Mouse (Mus musculus): ENCODE results near the gene Krtap4-16.
"Not testable (repeated sequence)": the region's sequence is repeated elsewhere in the genome, so short reads cannot be mapped to it uniquely, and the experiment has no call there.

The Krtap4-16 gene

GRCm38 (mm10) chr11:99851508-99851907, at the start of gene Krtap4-16:
Gene Krtap4-16, minus strand, starts transcription at chr11:99851608.
- DNase-seq: no peak

GRCm38 (mm10) chr11:99878887-99879286, 27.5 kb upstream of the Krtap4-16 start, which contains the start of gene Gm11567:
Gene Gm11567, plus strand, starts transcription at chr11:99879187.
- not testable (repeated sequence) for DNase-seq

GRCm38 (mm10) chr11:99873089-99873488, 21.7 kb upstream of the Krtap4-16 start, which contains the start of gene Krtap9-1:
Gene Krtap9-1, plus strand, starts transcription at chr11:99873389.
- not testable (repeated sequence) for DNase-seq

GRCm38 (mm10) chr11:99864176-99864575, 12.8 kb upstream of the Krtap4-16 start, which contains the start of gene Gm11559:
Gene Gm11559, plus strand, starts transcription at chr11:99864476.
- DNase-seq: not testable (repeated sequence)

- DNase-seq: no peak
These were observed 7.4 kb upstream of the Krtap4-16 start for GRCm38 (mm10) chr11:99858761-99859160.

- no peak for DNase-seq
These were observed 6.2 kb upstream of the Krtap4-16 start, which contains the start of gene Gm11568 for GRCm38 (mm10) chr11:99857617-99858016. Gene Gm11568, plus strand, starts transcription at chr11:99857917.

GRCm38 (mm10) chr11:99854121-99854520, 2.7 kb upstream of the Krtap4-16 start:
- peak in 1 of 2 experiments; percentile 4 for DNase-seq

GRCm38 (mm10) chr11:99846746-99847145, 4.7 kb downstream of the Krtap4-16 start:
- DNase-seq: no peak

- DNase-seq: no peak
These were observed 9.2 kb downstream of the Krtap4-16 start for GRCm38 (mm10) chr11:99842185-99842584.

- no peak for DNase-seq
These were observed 13.4 kb downstream of the Krtap4-16 start, which contains the start of gene 2300003K06Rik for GRCm38 (mm10) chr11:99837966-99838365. Gene 2300003K06Rik, minus strand, starts transcription at chr11:99838066.

GRCm38 (mm10) chr11:99815566-99815965, 35.8 kb downstream of the Krtap4-16 start, which contains the start of gene Gm11564:
Gene Gm11564, minus strand, starts transcription at chr11:99815666.
- not testable (repeated sequence) for DNase-seq

- not testable (repeated sequence) for DNase-seq
These were observed 41.6 kb downstream of the Krtap4-16 start, which contains the start of gene Krtap4-13 for GRCm38 (mm10) chr11:99809792-99810191. Gene Krtap4-13, minus strand, starts transcription at chr11:99809892.

GRCm38 (mm10) chr11:99804346-99804745, 47.1 kb downstream of the Krtap4-16 start, which contains the start of gene Gm11554:
Gene Gm11554, minus strand, starts transcription at chr11:99804446.
- not testable (repeated sequence) for DNase-seq

All from kidney, postnatal 36 days (tissue).